Mouse (Mus musculus): ENCODE data around the gene Hspa12b.

- TF ChIP-seq HCFC1 (IDR thresholded peaks at IDR 0.05; ENCODE audit: borderline replicate concordance, insufficient read depth, low read length) (no peak), ZNF384 (IDR thresholded peaks at IDR 0.05; ENCODE audit: low read depth, low read length) (no peak), CHD2 (IDR thresholded peaks at IDR 0.05; ENCODE audit: low read depth, low read length) (no peak), ZC3H11A (IDR thresholded peaks at IDR 0.05; ENCODE audit: borderline replicate concordance, low read depth, low read length) (no peak), MAFK (IDR thresholded peaks at IDR 0.05; ENCODE audit: insufficient read depth, low read depth, low read length) (no peak)
Observed at GRCm38 (mm10) chr2:131191005-131191390, 63.9 kb downstream of the Hspa12b start.
